Mouse (Mus musculus) cerebellum, adult (tissue): ENCODE measurements around the gene Jarid2.

Source experiments
- ATAC-seq: cut with Nextera tagmentation; 2 replicates; pipeline ENCODE4 v1.9.2; 2017; ENCODE audit warnings: mild to moderate bottlenecking, moderate library complexity, mixed read lengths; ENCODE audit not compliant: insufficient number of reproducible peaks, low FRiP score, low TSS enrichment

Jarid2 gene

GRCm38 (mm10) chr13:44774351-44774750 is 45.1 kb downstream of the Jarid2 start:
- no peak for ATAC-seq

DNA sequence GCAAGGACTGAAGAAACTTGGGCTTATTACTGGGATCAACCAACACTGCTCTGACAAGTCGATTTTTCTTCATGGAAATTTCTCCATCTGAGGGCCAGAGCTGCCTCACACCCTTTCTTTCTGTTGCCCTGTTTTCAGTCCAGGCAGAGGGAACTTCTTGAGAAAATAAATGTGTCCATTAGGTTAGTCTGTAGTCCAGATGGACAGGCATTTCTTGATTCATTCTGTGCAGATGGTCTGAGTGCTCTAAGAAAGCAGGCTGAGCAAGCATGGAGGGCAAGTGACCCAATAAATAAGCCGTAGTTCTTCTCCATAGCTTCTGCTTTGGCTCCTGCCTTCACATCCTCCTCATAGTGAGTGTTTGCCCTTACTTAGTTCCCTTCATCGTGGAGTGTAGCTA is 46.1 kb downstream of the Jarid2 start:
- no peak for ATAC-seq

GRCm38 (mm10) chr13:44780506-44780905 is 51.2 kb downstream of the Jarid2 start:
- no peak for ATAC-seq

DNA sequence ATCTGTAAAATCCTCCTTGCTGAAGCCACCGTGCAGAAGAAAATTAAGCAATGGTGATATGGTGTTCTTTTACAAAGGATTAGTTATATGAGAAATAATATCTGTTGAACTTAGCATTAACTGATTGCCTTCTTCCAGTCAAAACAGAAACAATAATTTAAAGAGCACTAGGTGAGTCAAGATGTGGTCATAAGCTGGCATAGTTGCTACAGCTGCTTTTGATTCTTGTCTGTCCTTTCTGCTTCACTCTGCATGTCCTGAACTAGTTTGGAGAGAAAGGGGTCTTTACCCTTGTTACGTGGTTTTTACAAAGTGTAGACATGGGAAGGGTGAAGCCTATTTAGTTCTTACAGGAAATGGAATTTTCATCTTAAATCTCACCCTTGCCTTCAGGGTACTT is 51.9 kb downstream of the Jarid2 start:
- no peak for ATAC-seq

DNA sequence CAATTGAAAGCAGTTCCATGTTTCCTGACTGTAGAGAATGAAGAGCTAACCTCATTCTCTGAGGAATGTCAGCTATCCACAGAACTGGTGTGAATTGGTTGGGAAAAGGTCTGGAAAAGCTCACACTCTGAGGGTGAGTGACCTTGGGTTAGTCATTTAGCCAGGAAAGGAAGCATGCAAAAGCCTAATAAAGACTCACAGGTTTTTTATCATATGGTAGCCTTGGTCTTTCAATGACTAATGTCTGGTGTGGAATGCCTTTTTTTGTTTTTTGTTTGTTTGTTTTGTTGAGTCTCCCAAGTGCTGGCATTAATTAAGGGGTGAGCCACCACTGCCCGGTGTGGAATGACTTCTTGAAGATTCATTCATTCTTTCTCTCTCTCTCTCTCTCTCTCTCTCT is 55.3 kb downstream of the Jarid2 start:
- ATAC-seq: no peak

DNA sequence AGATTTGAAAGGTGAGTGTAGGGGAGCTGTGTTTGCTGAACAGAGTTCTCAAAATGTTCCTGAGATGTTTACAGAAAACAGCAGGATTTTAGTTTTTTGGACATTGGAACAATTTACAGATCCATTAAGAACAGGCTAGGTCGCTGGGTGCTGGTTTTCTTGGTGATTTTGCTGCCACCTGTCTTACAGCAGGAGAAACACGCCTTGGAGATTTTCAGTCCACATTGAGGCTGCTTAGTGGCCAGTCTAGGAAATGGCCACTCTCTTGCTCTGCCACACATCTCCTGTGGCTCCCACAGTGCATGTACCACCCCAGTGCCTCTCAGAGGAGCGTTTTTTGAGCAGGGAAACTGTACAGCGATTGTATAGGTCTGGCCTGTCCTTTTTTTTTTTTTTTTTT is 57.0 kb downstream of the Jarid2 start:
- peak; percentile 89 for ATAC-seq

- ATAC-seq: no peak
Observed at GRCm38 (mm10) chr13:44788352-44789125, 59.3 kb downstream of the Jarid2 start.

- ATAC-seq: no peak
Observed at GRCm38 (mm10) chr13:44789982-44790381, 60.7 kb downstream of the Jarid2 start.

DNA sequence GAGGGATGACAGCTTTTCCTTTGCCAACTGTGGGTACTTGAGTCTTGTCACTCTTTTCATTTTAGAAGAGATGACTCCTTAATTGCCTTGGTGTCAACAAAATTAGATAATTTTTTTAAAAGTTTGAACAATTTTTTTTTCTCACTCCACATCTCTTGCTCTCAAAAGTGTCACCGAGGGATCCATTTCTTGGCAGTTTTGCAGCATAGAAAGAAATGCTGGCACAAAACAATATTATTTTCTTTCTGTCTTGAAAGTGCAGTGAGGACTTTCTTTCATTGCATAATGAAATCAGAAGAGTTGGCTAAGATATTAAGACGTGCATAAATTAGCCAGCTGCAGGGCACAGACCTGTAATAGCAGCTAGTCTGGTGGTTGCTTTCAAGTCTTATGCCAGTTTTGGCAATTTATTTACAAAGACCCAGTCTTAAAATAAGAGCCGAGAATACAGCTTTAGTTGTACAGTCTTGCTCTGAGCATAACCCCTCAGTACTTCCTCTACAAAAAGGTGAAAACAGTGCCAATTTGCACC is 63.2 kb downstream of the Jarid2 start:
- no peak for ATAC-seq

- ATAC-seq: no peak
Observed at GRCm38 (mm10) chr13:44795891-44796290, 66.6 kb downstream of the Jarid2 start.

DNA sequence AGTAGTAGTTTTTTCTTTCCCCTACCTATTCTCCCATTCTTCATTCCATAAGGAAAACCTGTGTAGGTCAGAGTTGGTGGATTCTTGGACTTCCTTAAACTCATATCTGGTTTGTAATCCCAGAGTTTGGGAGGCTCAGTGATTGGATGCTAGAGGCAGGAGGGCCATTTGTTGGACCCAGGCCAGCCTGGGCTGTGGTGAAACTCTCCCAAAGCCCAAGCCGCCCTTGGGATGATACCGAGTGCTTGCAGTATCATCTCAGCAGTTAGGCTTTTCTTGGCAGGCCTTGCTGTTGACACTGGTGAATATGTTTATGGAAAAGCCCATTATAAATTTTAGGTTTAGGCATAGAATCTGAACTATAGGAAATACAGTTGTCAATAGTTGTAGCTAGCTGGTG is 67.5 kb downstream of the Jarid2 start:
- no peak for ATAC-seq

DNA sequence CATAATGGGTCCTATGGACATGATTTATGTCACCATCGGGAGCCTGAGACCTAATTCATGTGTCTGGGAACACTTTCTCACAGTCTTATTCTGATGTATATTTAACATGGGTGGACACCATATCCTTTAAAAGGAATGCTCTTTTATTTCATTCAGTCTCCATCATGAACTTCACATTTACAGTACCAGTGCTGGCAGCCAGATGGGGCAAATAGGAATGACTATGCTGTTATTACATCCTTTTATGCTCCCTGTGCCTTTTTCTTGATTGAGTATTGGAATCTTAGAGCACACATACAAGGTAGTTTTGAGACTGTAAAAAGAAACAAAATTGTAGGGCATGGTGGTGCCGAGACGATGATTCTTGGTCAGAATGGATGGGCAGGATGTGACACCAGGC is 69.0 kb downstream of the Jarid2 start:
- no peak for ATAC-seq

GRCm38 (mm10) chr13:44799166-44799565 is 69.9 kb downstream of the Jarid2 start:
- no peak for ATAC-seq

- ATAC-seq: no peak
Observed at GRCm38 (mm10) chr13:44800059-44800458, 70.8 kb downstream of the Jarid2 start.

- ATAC-seq: no peak
Observed at GRCm38 (mm10) chr13:44804876-44805275, 75.6 kb downstream of the Jarid2 start.

GRCm38 (mm10) chr13:44808307-44808706 is 79.0 kb downstream of the Jarid2 start:
- ATAC-seq: no peak

DNA sequence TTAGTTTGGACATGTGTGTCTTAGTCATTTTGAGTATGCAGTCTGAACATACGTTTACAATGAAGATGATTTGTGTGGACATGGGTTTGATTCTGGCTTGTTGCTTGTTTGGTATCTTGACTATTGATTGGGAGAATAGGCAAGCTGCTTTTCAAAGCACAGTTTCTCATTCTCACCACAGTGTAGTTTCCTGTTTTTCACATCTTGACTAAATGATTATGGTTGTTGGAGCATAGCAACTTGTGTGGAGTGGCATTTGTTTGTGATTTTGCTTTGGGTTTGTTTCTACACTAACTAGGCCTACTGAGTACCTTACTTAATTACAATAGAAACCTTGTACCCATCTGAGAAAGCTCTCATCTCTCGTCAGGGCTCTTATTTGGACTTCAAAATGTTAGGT is 81.7 kb downstream of the Jarid2 start:
- ATAC-seq: no peak

DNA sequence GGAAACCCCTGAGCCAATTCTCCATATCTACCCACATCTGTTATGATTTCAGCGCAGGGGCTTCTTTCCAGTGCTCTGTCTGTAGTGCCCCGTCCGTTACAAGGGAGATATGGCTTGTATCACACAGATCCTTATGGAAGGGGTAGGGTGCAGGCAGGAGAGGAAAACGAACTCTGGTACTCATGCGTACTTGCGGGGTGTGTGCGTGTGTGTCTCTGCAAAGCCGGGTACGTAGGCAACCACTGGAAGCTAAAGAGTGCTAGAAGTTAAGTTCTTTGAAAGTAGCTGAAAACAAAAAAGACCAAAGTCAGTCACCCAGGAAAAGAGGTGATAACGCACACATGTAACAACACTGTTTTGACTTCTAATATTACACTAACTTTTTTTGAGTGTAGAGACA is 82.3 kb downstream of the Jarid2 start:
- no peak for ATAC-seq

DNA sequence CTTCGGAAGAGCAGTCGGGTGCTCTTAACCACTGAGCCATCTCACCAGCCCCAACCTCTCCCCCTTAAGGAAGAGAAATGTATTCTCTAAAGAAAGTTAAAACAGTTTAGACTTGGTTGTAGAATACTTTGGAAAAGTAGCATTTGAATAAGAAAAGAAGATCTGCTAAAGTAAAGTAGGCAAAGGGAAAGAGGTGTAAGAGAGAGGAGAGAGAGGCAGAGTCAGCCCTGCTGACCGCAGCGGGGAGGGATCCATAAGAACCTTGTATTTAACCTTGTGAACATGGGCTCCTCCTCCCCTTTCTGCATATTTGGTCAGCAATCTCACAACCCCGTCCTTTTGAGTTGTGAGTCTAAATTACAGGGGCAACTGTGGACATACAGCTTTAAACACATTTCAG is 83.1 kb downstream of the Jarid2 start:
- no peak for ATAC-seq

DNA sequence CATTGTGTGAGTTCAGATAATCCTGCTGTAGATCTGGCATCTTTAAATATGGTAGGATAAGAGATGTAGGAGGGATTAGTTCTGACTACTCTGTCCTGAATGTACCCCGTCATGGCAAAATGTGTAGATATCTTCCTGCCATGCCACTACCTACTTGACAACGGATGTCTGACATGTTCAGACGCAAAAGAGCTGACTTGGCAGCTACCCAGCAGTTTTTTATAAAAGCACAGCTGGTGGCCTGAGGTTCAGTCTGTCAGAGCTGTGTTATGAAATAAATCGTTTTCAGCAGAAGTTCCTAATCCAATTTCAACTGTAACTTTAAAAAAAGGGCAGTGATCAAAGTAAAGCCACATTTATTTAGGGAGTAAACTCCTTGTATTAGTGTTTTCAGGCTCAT is 90.1 kb downstream of the Jarid2 start:
- ATAC-seq: no peak

GRCm38 (mm10) chr13:44822578-44822977 is 93.3 kb downstream of the Jarid2 start:
- no peak for ATAC-seq

GRCm38 (mm10) chr13:44828903-44829302 is 99.6 kb downstream of the Jarid2 start:
- ATAC-seq: no peak
